Mouse (Mus musculus) myocyte (in vitro differentiated cells): Measurements from ENCODE around the gene Uqcr10. TPM values are rescaled to one million over a fixed set of nuclear protein-coding genes. Genes with fewer than 3 reads are reported as not detected.

ENCODE experiments used
- H3K27me3 ChIP-seq: one replicate; pipeline ENCODE4 v1.6.1; 2011; ENCODE audit not compliant: control insufficient read depth, insufficient read depth, insufficient read length
- H3K36me3 ChIP-seq: one replicate; pipeline ENCODE4 v1.6.1; 2011; ENCODE audit not compliant: control insufficient read depth, insufficient read depth
- H3K4me2 ChIP-seq: one replicate; pipeline ENCODE4 v1.6.1; 2011; ENCODE audit warnings: low read depth, control low read depth
- H3K4me3 ChIP-seq: one replicate; pipeline ENCODE4 v1.5.1; 2011; ENCODE audit warnings: mild to moderate bottlenecking, control low read depth, moderate library complexity
- H3K79me2 ChIP-seq: one replicate; pipeline ENCODE4 v1.6.1; 2011; ENCODE audit not compliant: control insufficient read depth, insufficient read depth
- H3ac ChIP-seq: one replicate; pipeline ENCODE4 v1.6.1; 2011; ENCODE audit not compliant: control insufficient read depth, insufficient read length
- CEBPB ChIP-seq: IDR thresholded peaks from 2 replicates; pipeline ENCODE4 v1.6.1; 2011; ENCODE audit warnings: mild to moderate bottlenecking, moderate library complexity; ENCODE audit not compliant: poor library complexity, insufficient read depth, severe bottlenecking
- E2F4 ChIP-seq: IDR thresholded peaks from one replicate; pipeline ENCODE4 v1.6.1; 2011; ENCODE audit warnings: mild to moderate bottlenecking, control low read depth, moderate library complexity; ENCODE audit not compliant: insufficient read depth
- MAX ChIP-seq: IDR thresholded peaks from one replicate; pipeline ENCODE4 v1.6.1; 2011; ENCODE audit warnings: low read depth, mild to moderate bottlenecking, control low read depth
- MYOD1 ChIP-seq, 3 experiments: IDR thresholded peaks; one replicate each; pipeline ENCODE4 v1.6.1; 2011; ENCODE audit warnings: control low read depth in 2 of 3, low read depth in 2 of 3, mild to moderate bottlenecking in 2 of 3, moderate library complexity in 1 of 3; ENCODE audit not compliant: insufficient read length in 2 of 3, control insufficient read depth in 1 of 3
- MYOG ChIP-seq, 3 experiments: IDR thresholded peaks; one replicate each; pipeline ENCODE4 v1.6.1; 2011; ENCODE audit warnings: control low read depth in 2 of 3, low read depth in 2 of 3, mild to moderate bottlenecking in 2 of 3; ENCODE audit not compliant: insufficient read length in 2 of 3, control insufficient read depth in 1 of 3, insufficient read depth in 1 of 3
- POLR2A ChIP-seq: IDR thresholded peaks from one replicate; pipeline ENCODE4 v1.6.1; 2011; ENCODE audit warnings: low read depth, mild to moderate bottlenecking, control low read depth, moderate library complexity; ENCODE audit not compliant: insufficient read length
- POLR2AphosphoS2 ChIP-seq: IDR thresholded peaks from one replicate; pipeline ENCODE4 v1.6.1; 2011; ENCODE audit warnings: low read depth, control low read depth; ENCODE audit not compliant: insufficient read length
- REST ChIP-seq: IDR thresholded peaks from one replicate; pipeline ENCODE4 v1.6.1; 2011; ENCODE audit warnings: mild to moderate bottlenecking, control low read depth, moderate library complexity; ENCODE audit not compliant: insufficient read depth, insufficient read length
- SRF ChIP-seq: IDR thresholded peaks from one replicate; pipeline ENCODE4 v1.6.1; 2011; ENCODE audit warnings: low read depth; ENCODE audit not compliant: control insufficient read depth, insufficient read length
- TCF12 ChIP-seq: IDR thresholded peaks from one replicate; pipeline ENCODE4 v1.6.1; 2011; ENCODE audit warnings: mild to moderate bottlenecking, control low read depth; ENCODE audit not compliant: poor library complexity, insufficient read depth, severe bottlenecking
- TCF3 ChIP-seq: IDR thresholded peaks from one replicate; pipeline ENCODE4 v1.6.1; 2011; ENCODE audit warnings: low read depth, control low read depth; ENCODE audit not compliant: insufficient read length
- USF1 ChIP-seq: IDR thresholded peaks from one replicate; pipeline ENCODE4 v1.6.1; 2011; ENCODE audit warnings: low read depth, mild to moderate bottlenecking, control low read depth, moderate library complexity
- polyA plus RNA-seq: library from polyadenylated mRNA; unstranded; fragments of >200 nt; fragmentation: generic; extraction: Trizol; gene quantifications from one replicate; pipeline ENCODE4 v1.2.1, GENCODE M21; 2012; ENCODE audit warnings: missing spikeins

Gene Uqcr10
- polyA plus RNA-seq = 1,278 TPM

- TF ChIP-seq POLR2AphosphoS2 = peak; percentile 100
- TF ChIP-seq POLR2A = peak; percentile 98
- TF ChIP-seq REST = no peak
- peaks cover 20% of the 10 kb centered on the region for H3K79me2 ChIP-seq
- no peaks in the 10 kb centered on the region for H3K27me3 ChIP-seq
- H3K4me3 ChIP-seq = peak within 1 kb of the TSS; percentile 71
- H3ac ChIP-seq = peak within 1 kb of the TSS; percentile 95
- H3K4me2 ChIP-seq = peak within 1 kb of the TSS; percentile 96
- H3K36me3 ChIP-seq = peaks cover 10% of the 10 kb centered on the region
Observed at GRCm38 (mm10) chr11:4704072-4704964, at the start of gene Uqcr10, which contains the start of gene Zmat5. Gene Uqcr10 (minus strand): TSS chr11:4704342. Gene Zmat5 (plus strand): TSS chr11:4704678.

DNA sequence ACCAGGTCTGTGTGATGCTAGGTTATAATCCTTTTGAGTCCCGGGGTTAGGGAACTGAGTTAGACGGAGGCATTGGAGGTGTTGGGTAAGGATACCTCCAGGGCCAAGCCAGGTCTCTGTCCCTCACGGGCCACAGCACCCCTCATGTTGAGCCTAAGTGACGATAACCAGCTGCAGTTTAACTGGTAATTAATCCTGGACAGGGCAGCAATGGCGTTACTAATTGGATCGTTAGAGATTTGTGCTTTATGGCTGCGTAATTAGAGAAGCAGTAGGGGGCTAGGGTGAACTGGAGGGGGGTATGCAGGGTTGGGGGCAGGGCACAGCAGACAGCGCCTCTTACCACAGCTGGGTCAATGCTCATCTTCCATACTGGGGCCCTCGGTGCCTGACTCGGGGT lies 48.7 kb upstream of the Uqcr10 start:
- TF ChIP-seq REST (no peak), USF1 (no peak), POLR2A (no peak), MAX (no peak), MYOD1 (IDR thresholded peaks at IDR 0.05; ENCODE audit: control insufficient read depth in 1 of 3, insufficient read length in 2 of 3, low read depth in 2 of 3) (no peak), POLR2AphosphoS2 (no peak), CEBPB (no peak), TCF12 (no peak), SRF (no peak), MYOG (IDR thresholded peaks at IDR 0.05; ENCODE audit: control insufficient read depth in 1 of 3, insufficient read depth in 1 of 3, insufficient read length in 2 of 3, low read depth in 2 of 3) (no peak)
- peaks cover 21% of the 10 kb centered on the region for H3K27me3 ChIP-seq

DNA sequence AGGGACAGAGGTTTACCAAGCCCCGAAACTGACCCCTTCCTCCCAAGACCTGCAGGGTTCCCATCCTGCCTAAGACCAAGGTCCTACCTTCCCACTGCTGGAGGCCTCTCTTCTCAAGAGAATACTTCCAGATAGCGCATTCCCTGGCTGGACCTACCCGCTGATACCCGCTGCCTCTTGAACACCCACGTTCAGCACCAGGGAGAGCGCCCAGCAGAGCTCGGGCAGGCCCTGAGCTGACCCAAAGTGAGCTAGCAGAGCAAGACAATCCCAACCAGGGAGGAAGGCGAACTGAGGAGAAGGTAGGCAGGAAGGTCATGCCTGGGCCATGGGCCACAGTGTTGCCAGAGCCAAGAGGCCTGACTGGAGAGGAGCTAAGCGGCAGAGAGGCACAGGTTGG lies 46.1 kb upstream of the Uqcr10 start:
- H3K4me2 ChIP-seq = no peak overlapping the region
- no peaks in the 10 kb centered on the region for H3K79me2 ChIP-seq
- peaks cover 41% of the 10 kb centered on the region for H3K27me3 ChIP-seq
- H3K36me3 ChIP-seq = no peaks in the 10 kb centered on the region
- no peak overlapping the region for H3K4me3 ChIP-seq
- no peak overlapping the region for H3ac ChIP-seq
- TF ChIP-seq MYOD1 (IDR thresholded peaks at IDR 0.05; ENCODE audit: control insufficient read depth in 1 of 3, insufficient read length in 2 of 3, low read depth in 2 of 3) (no peak), REST (peak; percentile 94)

More for the DNA sequence above, 48.7 kb upstream of the Uqcr10 start:
- Histone ChIP-seq H3K4me2 (no peak overlapping the region), H3K36me3 (no peaks in the 10 kb centered on the region), H3K4me3 (no peak overlapping the region), H3ac (no peak overlapping the region), H3K79me2 (no peaks in the 10 kb centered on the region)

- Histone ChIP-seq H3K4me2 (no peak overlapping the region), H3ac (no peak overlapping the region), H3K4me3 (no peak overlapping the region), H3K27me3 (peaks cover 71% of the 10 kb centered on the region), H3K79me2 (no peaks in the 10 kb centered on the region), H3K36me3 (no peaks in the 10 kb centered on the region)
- TF ChIP-seq USF1 (no peak), REST (no peak), POLR2AphosphoS2 (no peak), E2F4 (no peak), TCF12 (no peak), TCF3 (no peak), CEBPB (no peak), POLR2A (no peak), MYOG (IDR thresholded peaks at IDR 0.05; ENCODE audit: control insufficient read depth in 1 of 3, insufficient read depth in 1 of 3, insufficient read length in 2 of 3, low read depth in 2 of 3) (no peak), MYOD1 (IDR thresholded peaks at IDR 0.05; ENCODE audit: control insufficient read depth in 1 of 3, insufficient read length in 2 of 3, low read depth in 2 of 3) (no peak), MAX (no peak), SRF (no peak)
Observed at GRCm38 (mm10) chr11:4747285-4747684, 43.1 kb upstream of the Uqcr10 start.

- H3K36me3 ChIP-seq = no peaks in the 10 kb centered on the region
- no peak for TF ChIP-seq SRF
- no peak for TF ChIP-seq MAX
- no peak for TF ChIP-seq POLR2A
- TF ChIP-seq MYOG (IDR thresholded peaks at IDR 0.05; ENCODE audit: control insufficient read depth in 1 of 3, insufficient read depth in 1 of 3, insufficient read length in 2 of 3, low read depth in 2 of 3) = no peak
- no peak for TF ChIP-seq E2F4
- no peak for TF ChIP-seq USF1
- TF ChIP-seq POLR2AphosphoS2 = no peak
- TF ChIP-seq REST = no peak
- TF ChIP-seq TCF12 = no peak
- no peak for TF ChIP-seq TCF3
- no peak for TF ChIP-seq MYOD1 (IDR thresholded peaks at IDR 0.05; ENCODE audit: control insufficient read depth in 1 of 3, insufficient read length in 2 of 3, low read depth in 2 of 3)
- TF ChIP-seq CEBPB = no peak
- H3K79me2 ChIP-seq = no peaks in the 10 kb centered on the region
- no peak within 1 kb of the TSS for H3K4me2 ChIP-seq
- H3K4me3 ChIP-seq = no peak within 1 kb of the TSS
- peaks cover 77% of the 10 kb centered on the region for H3K27me3 ChIP-seq
- H3ac ChIP-seq = no peak within 1 kb of the TSS
Observed at GRCm38 (mm10) chr11:4746733-4747132, 42.6 kb upstream of the Uqcr10 start, which contains the start of gene Cabp7. Gene Cabp7 (minus strand): TSS chr11:4746778.
